Mouse (Mus musculus): ENCODE results near the gene Twist2. TPM values are rescaled to one million over a fixed set of nuclear protein-coding genes. Genes with fewer than 3 reads are reported as not detected.

Gene Twist2
- polyA plus RNA-seq (2015; fragmentation: Nextera tagmentation; extraction: Ambion mirVana), result 9.4 and 10.4 TPM in 2 replicates

DNA sequence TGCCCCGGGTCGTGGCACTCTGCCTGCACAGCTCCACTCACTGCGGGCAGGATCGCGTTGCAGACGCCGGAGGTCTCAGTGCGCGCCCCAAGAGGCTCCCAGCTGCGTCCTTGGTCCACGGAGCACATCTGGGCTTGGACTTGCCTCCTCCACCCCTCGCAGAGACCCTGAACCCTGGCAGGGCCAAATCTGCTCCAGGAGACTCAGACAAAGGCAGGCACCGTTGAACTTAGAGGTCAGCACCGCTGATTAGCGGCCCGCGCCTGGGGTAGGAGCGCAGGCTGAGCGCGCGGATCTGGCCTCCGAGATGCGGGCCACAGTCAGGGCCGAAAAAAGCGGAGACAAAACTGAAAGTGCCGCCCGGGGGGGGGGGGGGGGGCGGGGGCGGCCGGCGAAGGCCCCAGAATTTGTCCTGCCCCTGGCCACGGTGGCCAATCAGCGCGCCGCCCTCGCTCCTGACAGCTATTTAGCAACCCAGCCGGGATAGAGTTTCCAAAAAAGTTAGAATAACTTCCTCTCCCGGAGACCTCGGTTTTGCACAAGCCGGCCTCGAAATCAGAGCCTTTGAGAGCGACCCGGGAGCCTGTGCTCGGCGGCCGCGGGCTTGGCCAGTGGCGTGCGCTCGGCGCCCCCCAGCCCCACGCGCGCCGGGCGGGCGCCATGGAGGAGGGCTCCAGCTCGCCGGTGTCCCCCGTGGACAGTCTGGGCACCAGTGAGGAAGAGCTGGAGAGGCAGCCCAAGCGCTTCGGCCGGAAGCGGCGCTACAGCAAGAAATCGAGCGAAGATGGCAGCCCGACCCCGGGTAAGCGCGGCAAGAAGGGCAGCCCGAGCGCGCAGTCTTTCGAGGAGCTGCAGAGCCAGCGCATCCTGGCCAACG, at the start of gene Twist2:
TSS of gene Twist2 (plus strand) at position 495 of the 877 bp plus-strand sequence.
- peak within 1 kb of the TSS; percentile 50 for H3K9ac ChIP-seq
- no peaks in the 10 kb centered on the region for H3K9me3 ChIP-seq
- peak; percentile 73 for ATAC-seq (ENCODE audit: borderline replicate concordance, extremely low read depth, low FRiP score, low TSS enrichment)
- H3K4me3 ChIP-seq, result peak within 1 kb of the TSS; percentile 58
- H3K4me2 ChIP-seq, result peak within 1 kb of the TSS; percentile 96
- no peaks in the 10 kb centered on the region for H3K36me3 ChIP-seq
- WGBS, result 1% methylated on average over 74 of the region's 77 CpGs
- H3K4me1 ChIP-seq, result peaks cover 29% of the 10 kb centered on the region
- peaks cover 66% of the 10 kb centered on the region for H3K27me3 ChIP-seq
- H3K27ac ChIP-seq, result peak within 1 kb of the TSS; percentile 75

DNA sequence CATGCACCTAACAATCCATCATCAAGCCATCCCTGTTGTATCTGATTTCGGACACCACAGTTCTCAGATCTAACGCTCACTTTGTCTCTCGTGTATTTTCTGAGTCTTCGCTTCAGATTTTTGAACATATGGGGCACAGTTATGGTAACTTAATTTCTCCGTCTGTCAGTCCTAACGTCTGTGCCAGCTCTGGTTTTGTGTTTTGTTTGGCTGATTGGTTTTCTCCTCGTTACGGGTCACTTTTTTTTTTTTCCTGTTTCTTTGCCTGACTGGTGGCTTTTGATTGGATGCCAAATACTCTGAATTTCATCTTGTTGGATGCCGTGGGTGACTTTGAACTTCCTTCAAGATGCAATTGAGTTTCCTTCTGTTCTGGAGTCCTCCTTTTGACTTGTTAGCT, 48.3 kb upstream of the Twist2 start:
- H3K27me3 ChIP-seq, result no peaks in the 10 kb centered on the region
- 69% methylated on average over 9 of the region's 9 CpGs for WGBS

DNA sequence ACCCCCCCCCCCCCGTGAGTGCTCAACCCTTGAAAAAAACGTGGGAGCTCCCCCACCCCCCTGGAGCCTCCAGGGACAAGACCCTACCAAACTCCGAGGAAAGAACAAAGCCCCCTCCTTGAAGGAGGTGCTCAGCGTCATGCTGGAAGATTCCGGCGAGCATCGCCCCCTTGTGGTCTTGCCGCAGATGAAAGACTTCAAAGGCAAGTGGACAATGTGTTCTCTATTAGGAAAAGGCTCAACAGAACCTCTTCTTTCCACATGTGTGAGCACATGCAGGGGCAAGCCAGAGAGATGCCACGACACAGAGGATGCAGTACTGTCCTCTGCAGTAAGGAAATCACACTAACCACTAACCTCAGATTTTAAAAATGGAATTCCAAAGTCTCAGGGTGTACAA, 46.2 kb upstream of the Twist2 start:
- Histone ChIP-seq H3K9me3 (no peaks in the 10 kb centered on the region), H3K27me3 (no peaks in the 10 kb centered on the region), H3K4me3 (no peak overlapping the region), H3K36me3 (no peaks in the 10 kb centered on the region), H3K27ac (no peak overlapping the region), H3K4me1 (peaks cover 15% of the 10 kb centered on the region), H3K9ac (no peak overlapping the region), H3K4me2 (peak overlapping the region; percentile 42)
- no peak for ATAC-seq (ENCODE audit: borderline replicate concordance, extremely low read depth, low FRiP score, low TSS enrichment)
- 2% methylated on average over 9 of the region's 9 CpGs for WGBS

More for the DNA sequence above, 48.3 kb upstream of the Twist2 start:
- 0 out of 2 replicates have a peak, but pooled peaks cover 3% of the 10 kb centered on the region for H3K4me1 ChIP-seq
- no peaks in the 10 kb centered on the region for H3K9me3 ChIP-seq
- H3K9ac ChIP-seq, result no peak overlapping the region
- H3K4me3 ChIP-seq, result no peak overlapping the region
- no peak for ATAC-seq (ENCODE audit: borderline replicate concordance, extremely low read depth, low FRiP score, low TSS enrichment)
- H3K27ac ChIP-seq, result no peak overlapping the region
- H3K36me3 ChIP-seq, result no peaks in the 10 kb centered on the region
- no peak overlapping the region for H3K4me2 ChIP-seq

DNA sequence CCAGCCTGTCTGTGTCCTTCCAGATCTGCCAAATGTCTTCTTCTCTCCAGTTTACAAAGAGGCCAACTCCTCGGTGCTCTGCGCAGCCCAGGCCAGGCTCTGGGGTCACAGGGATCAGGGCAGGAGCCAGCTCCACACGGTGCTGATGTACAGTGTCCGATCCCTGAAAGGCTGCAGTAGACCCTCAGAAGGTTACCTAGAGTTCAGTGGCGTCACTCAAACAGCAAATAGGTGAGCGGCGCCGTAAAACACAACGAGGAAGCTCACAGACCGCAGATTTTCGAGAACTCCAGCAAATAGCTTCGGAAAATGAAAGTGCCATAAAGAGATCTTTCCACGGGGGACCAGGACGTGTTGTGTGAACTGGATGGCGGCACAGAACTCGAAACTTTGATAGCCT, 44.0 kb upstream of the Twist2 start:
- no peak overlapping the region for H3K27ac ChIP-seq
- no peak for ATAC-seq (ENCODE audit: borderline replicate concordance, extremely low read depth, low FRiP score, low TSS enrichment)
- H3K27me3 ChIP-seq, result no peaks in the 10 kb centered on the region
- H3K36me3 ChIP-seq, result no peaks in the 10 kb centered on the region
- 0 out of 2 replicates have a peak overlapping the region, but pooled peaks have one; percentile 23 for H3K9ac ChIP-seq
- H3K4me2 ChIP-seq, result peak overlapping the region; percentile 49
- H3K4me1 ChIP-seq, result peaks cover 31% of the 10 kb centered on the region
- 15% methylated on average over 16 of the region's 16 CpGs for WGBS
- H3K4me3 ChIP-seq, result peak overlapping the region; percentile 18; the same call in 1 of the 2 replicates
- no peaks in the 10 kb centered on the region for H3K9me3 ChIP-seq

GRCm38 (mm10) chr1:91758143-91758542, 43.1 kb upstream of the Twist2 start:
- Histone ChIP-seq H3K4me2 (no peak overlapping the region), H3K4me3 (no peak overlapping the region), H3K36me3 (no peaks in the 10 kb centered on the region), H3K27me3 (no peaks in the 10 kb centered on the region), H3K9me3 (no peaks in the 10 kb centered on the region), H3K9ac (no peak overlapping the region), H3K27ac (no peak overlapping the region), H3K4me1 (peaks cover 40% of the 10 kb centered on the region)
- ATAC-seq (ENCODE audit: borderline replicate concordance, extremely low read depth, low FRiP score, low TSS enrichment), result no peak
- WGBS, result 45% methylated on average over 2 of the region's 2 CpGs

- Histone ChIP-seq H3K27ac (no peak overlapping the region), H3K36me3 (no peaks in the 10 kb centered on the region), H3K9me3 (no peaks in the 10 kb centered on the region), H3K4me3 (no peak overlapping the region), H3K27me3 (no peaks in the 10 kb centered on the region), H3K4me1 (peaks cover 45% of the 10 kb centered on the region), H3K9ac (no peak overlapping the region), H3K4me2 (no peak overlapping the region)
- ATAC-seq (ENCODE audit: borderline replicate concordance, extremely low read depth, low FRiP score, low TSS enrichment), result no peak
- WGBS, result 33% methylated on average over 12 of the region's 12 CpGs
Measured at GRCm38 (mm10) chr1:91758600-91759515, 42.4 kb upstream of the Twist2 start.

GRCm38 (mm10) chr1:91760140-91760986, 40.9 kb upstream of the Twist2 start:
- H3K27ac ChIP-seq, result peak overlapping the region; percentile 45
- WGBS, result 37% methylated on average over 14 of the region's 14 CpGs
- H3K36me3 ChIP-seq, result no peaks in the 10 kb centered on the region
- no peak overlapping the region for H3K4me3 ChIP-seq
- no peak overlapping the region for H3K9ac ChIP-seq
- no peaks in the 10 kb centered on the region for H3K9me3 ChIP-seq
- H3K27me3 ChIP-seq, result no peaks in the 10 kb centered on the region
- ATAC-seq (ENCODE audit: borderline replicate concordance, extremely low read depth, low FRiP score, low TSS enrichment), result no peak; the same call in 1 of the 2 replicates
- peaks cover 45% of the 10 kb centered on the region for H3K4me1 ChIP-seq
- H3K4me2 ChIP-seq, result no peak overlapping the region

DNA sequence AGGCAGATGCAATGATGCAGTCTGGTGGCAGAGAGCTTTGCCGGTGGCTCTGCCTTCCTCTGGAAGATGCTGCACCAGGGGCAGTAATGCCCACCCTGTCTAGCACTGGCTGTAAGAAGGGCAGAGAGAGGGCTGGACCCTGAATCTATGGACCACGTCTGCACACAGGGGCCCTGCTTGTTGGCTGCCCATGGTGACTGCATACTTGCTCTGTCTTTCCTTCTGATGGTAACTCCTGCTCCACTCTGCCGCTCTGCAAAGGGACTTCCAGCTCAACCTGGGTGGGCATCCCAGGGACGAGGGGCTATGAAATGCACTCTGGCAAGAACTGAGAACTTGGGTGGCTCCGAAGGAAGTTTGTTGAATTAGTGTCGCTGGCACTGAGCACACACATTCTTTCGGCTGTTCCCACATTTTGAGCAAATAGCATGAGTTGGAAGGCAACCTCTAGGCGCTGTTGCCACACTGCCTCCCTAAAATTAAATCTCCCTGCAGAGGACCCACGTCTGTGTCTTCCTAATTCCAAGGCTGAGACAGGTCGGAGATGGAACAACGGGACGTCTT, 38.7 kb upstream of the Twist2 start:
- no peak overlapping the region for H3K4me3 ChIP-seq
- H3K4me1 ChIP-seq, result peaks cover 43% of the 10 kb centered on the region
- no peak overlapping the region for H3K9ac ChIP-seq
- H3K27me3 ChIP-seq, result no peaks in the 10 kb centered on the region
- no peak overlapping the region for H3K4me2 ChIP-seq
- WGBS, result 22% methylated on average over 12 of the region's 12 CpGs
- ATAC-seq (ENCODE audit: borderline replicate concordance, extremely low read depth, low FRiP score, low TSS enrichment), result no peak
- no peaks in the 10 kb centered on the region for H3K36me3 ChIP-seq
- H3K9me3 ChIP-seq, result no peaks in the 10 kb centered on the region
- peak overlapping the region; percentile 79 for H3K27ac ChIP-seq

- H3K27me3 ChIP-seq, result no peaks in the 10 kb centered on the region
- WGBS, result 6% methylated on average over 12 of the region's 12 CpGs
- no peaks in the 10 kb centered on the region for H3K36me3 ChIP-seq
- no peak overlapping the region for H3K9ac ChIP-seq
- peak overlapping the region; percentile 12; the same call in 1 of the 2 replicates for H3K4me2 ChIP-seq
- no peak overlapping the region for H3K4me3 ChIP-seq
- peak; percentile 29; the same call in 1 of the 2 replicates for ATAC-seq (ENCODE audit: borderline replicate concordance, extremely low read depth, low FRiP score, low TSS enrichment)
- H3K4me1 ChIP-seq, result peaks cover 15% of the 10 kb centered on the region
- no peak overlapping the region for H3K27ac ChIP-seq
- H3K9me3 ChIP-seq, result no peaks in the 10 kb centered on the region
Measured at GRCm38 (mm10) chr1:91770221-91770624, 31.0 kb upstream of the Twist2 start.

GRCm38 (mm10) chr1:91770676-91771075, 30.6 kb upstream of the Twist2 start:
- H3K4me3 ChIP-seq, result no peak overlapping the region

GRCm38 (mm10) chr1:91776928-91777327, 24.3 kb upstream of the Twist2 start:
- Histone ChIP-seq H3K36me3 (no peaks in the 10 kb centered on the region), H3K9ac (no peak overlapping the region), H3K27ac (no peak overlapping the region), H3K4me1 (no peaks in the 10 kb centered on the region), H3K4me3 (no peak overlapping the region), H3K4me2 (no peak overlapping the region), H3K27me3 (no peaks in the 10 kb centered on the region), H3K9me3 (no peaks in the 10 kb centered on the region)
- 64% methylated on average over 5 of the region's 5 CpGs for WGBS
- ATAC-seq (ENCODE audit: borderline replicate concordance, extremely low read depth, low FRiP score, low TSS enrichment), result no peak

More at GRCm38 (mm10) chr1:91770676-91771075, 30.6 kb upstream of the Twist2 start:
- WGBS, result 7% methylated on average over 10 of the region's 10 CpGs
- no peaks in the 10 kb centered on the region for H3K27me3 ChIP-seq
- peaks cover 15% of the 10 kb centered on the region for H3K4me1 ChIP-seq
- no peak overlapping the region for H3K27ac ChIP-seq
- H3K9ac ChIP-seq, result no peak overlapping the region
- H3K36me3 ChIP-seq, result no peaks in the 10 kb centered on the region
- ATAC-seq (ENCODE audit: borderline replicate concordance, extremely low read depth, low FRiP score, low TSS enrichment), result peak; percentile 37; the same call in 1 of the 2 replicates
- H3K9me3 ChIP-seq, result no peaks in the 10 kb centered on the region
- H3K4me2 ChIP-seq, result peak overlapping the region; percentile 12; the same call in 1 of the 2 replicates
